Mouse (Mus musculus): ENCODE data around the gene Tmem50a.

Gene Tmem50a

DNA sequence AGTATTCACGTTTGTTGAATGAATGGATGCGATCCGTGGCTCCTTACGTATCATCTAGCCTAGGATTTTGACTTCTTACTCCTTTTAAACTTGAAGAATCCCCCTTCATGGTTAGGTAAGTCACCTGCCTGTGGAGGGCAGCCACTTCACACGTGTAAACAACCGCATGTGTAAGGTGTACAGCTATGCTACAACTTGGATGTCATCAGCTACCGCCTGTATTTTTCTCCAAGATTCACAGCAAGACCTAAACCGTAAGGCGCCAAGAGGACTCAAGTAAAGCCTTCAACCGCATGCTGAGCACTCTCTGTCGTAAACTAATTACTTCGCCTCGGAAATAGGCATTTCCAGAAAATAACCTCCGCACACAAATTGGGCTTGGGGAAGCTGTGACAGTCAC, 62.9 kb downstream of the Tmem50a start:
- DNase-seq (ENCODE audit: low spot score), result no peak

DNA sequence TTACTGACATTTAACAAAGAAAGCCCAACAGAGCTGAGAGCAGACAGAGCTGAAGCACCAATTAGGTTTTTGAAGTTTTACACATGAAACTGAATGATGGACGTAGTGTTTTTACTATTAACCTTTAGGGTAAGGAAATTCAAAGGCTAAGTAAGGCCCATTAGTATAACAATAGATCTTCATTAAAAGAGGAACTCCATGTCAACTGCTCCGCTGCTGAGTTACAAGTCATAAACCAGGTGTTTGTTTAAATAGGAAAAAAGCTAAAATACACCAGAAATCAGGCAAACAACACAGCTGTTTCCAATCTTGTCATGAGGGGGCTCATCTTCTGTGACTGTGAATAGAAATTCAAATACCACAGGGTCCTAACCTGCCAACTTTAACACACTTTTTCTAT, 63.6 kb downstream of the Tmem50a start:
- DNase-seq (ENCODE audit: low spot score), result no peak

DNA sequence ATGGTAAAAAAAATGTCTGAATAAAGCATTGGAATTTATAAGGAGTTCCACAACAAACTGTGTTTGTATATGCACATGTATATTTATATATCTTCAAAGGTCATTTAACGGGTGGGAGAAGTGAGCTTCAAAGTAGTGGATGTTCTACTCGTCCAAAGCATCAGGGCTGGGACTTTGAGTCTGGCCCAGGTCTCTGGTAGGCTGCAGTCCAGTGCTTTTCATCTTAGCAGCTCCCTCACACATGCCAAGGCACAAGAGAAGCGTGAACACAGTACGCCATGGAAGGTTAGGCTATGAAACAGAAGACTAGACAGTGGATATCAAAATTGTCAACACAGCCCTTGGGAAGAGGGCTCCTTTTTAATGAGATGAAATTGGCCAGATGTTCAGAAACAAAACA, 64.3 kb downstream of the Tmem50a start:
- no peak for DNase-seq (ENCODE audit: low spot score)

Data from urinary bladder, postnatal 25 days (tissue).